Comparison of ENCODE assay signal across 14 mouse cellular contexts in the genomic region with DNA sequence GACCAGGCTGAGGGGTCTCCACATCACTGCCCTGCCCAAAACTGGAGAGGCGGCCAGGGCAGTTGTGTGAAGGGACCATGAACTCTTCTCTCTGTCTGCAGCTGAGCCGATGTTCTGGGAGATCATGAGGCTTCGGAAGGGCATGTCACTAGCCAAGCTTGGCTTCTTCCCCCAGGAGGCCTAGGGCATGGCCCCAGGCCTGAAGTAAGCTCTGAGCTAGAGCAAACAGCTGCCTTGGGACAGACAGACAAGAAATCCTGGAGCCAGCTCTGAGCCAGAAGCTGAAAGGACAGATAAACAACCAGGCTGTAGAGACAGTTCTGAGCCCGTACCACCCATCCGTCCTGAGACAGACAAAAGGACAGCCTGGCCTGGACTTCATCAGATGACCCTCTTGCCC. TPM values are rescaled to one million over a fixed set of nuclear protein-coding genes. Genes with fewer than 3 reads are reported as not detected.
DNase-seq lines count a peak whose midpoint lies in the region; ATAC-seq and TF ChIP-seq lines count a peak whose summit lies in the region.
"Had no signal": no experiment of that assay in that cellular context is flagged by ENCODE, and none has a peak within 500 bp of the region (broad histone marks: within the 10 kb centered on the region; RNA-seq: fewer than 3 reads in every experiment).

No protein-coding gene starts in this region.

- H3K9me3 ChIP-seq in forebrain, embryonic 10.5 days = no peaks in the 10 kb centered on the region
- no peaks in the 10 kb centered on the region for H3K9me3 ChIP-seq in forebrain, postnatal 0 days (ENCODE audit: low read length)
- H3K9me3 ChIP-seq in intestine, embryonic 16.5 days (ENCODE audit: control insufficient read depth, low read length) = no peaks in the 10 kb centered on the region
- no peaks in the 10 kb centered on the region for H3K9me3 ChIP-seq in intestine, postnatal 0 days (ENCODE audit: control insufficient read depth)
- H3K9me3 ChIP-seq in midbrain, embryonic 11.5 days (ENCODE audit: control insufficient read depth, low read length) = no peaks in the 10 kb centered on the region
- H3K9me3 ChIP-seq in midbrain, embryonic 16.5 days (replicated peaks; ENCODE audit: control insufficient read depth, low read length, poor library complexity, severe bottlenecking) = no peaks in the 10 kb centered on the region
- H3K9me3 ChIP-seq in limb, embryonic 10.5 days (replicated peaks) = no peaks in the 10 kb centered on the region
- H3K9me3 ChIP-seq: forebrain, embryonic 12.5 days; G1E; hindbrain, embryonic 15.5 days; limb, embryonic 13.5 days had no signal

- no peak for TF ChIP-seq CTCF in forebrain, postnatal 0 days (IDR thresholded peaks at IDR 0.05; ENCODE audit: low read depth)
- no peak for TF ChIP-seq CTCF in intestine, postnatal 0 days (IDR thresholded peaks at IDR 0.05; ENCODE audit: low read depth)

- DNase-seq in forebrain, embryonic 10.5 days (ENCODE audit: extremely low spot score, low spot score) = no peak
- no peak for DNase-seq in forebrain, postnatal 0 days
- DNase-seq in midbrain, embryonic 11.5 days (ENCODE audit: low spot score, missing footprints) = no peak
- no peak for DNase-seq in limb, embryonic 10.5 days (ENCODE audit: low spot score)

- peaks cover 14% of the 10 kb centered on the region; the same call in 1 of the 2 replicates for H3K27me3 ChIP-seq in forebrain, embryonic 10.5 days (ENCODE audit: poor library complexity, severe bottlenecking)
- no peaks in the 10 kb centered on the region for H3K27me3 ChIP-seq in forebrain, postnatal 0 days (ENCODE audit: insufficient read depth, low read length)
- no peaks in the 10 kb centered on the region for H3K27me3 ChIP-seq in intestine, embryonic 16.5 days (replicated peaks; ENCODE audit: control insufficient read depth, insufficient read depth, low read length)
- H3K27me3 ChIP-seq in intestine, postnatal 0 days (replicated peaks; ENCODE audit: control insufficient read depth, insufficient read depth, low read length) = no peaks in the 10 kb centered on the region
- H3K27me3 ChIP-seq in midbrain, embryonic 11.5 days (ENCODE audit: control insufficient read depth, insufficient read depth, low read length) = no peaks in the 10 kb centered on the region
- H3K27me3 ChIP-seq in midbrain, embryonic 16.5 days (ENCODE audit: control insufficient read depth, insufficient read depth, low read depth, low read length) = no peaks in the 10 kb centered on the region
- peaks cover 4% of the 10 kb centered on the region; the same call in 1 of the 2 replicates for H3K27me3 ChIP-seq in limb, embryonic 10.5 days (ENCODE audit: low read depth, poor library complexity, severe bottlenecking)
- H3K27me3 ChIP-seq: hindbrain, embryonic 15.5 days; limb, embryonic 13.5 days; Patski had no signal

- no peak overlapping the region for H3K4me3 ChIP-seq in forebrain, embryonic 10.5 days
- no peak overlapping the region for H3K4me3 ChIP-seq in forebrain, postnatal 0 days (ENCODE audit: low read depth, low read length)
- no peak overlapping the region for H3K4me3 ChIP-seq in intestine, embryonic 16.5 days (ENCODE audit: low read length)
- no peak overlapping the region for H3K4me3 ChIP-seq in intestine, postnatal 0 days (ENCODE audit: low read depth, low read length)
- no peak overlapping the region for H3K4me3 ChIP-seq in midbrain, embryonic 11.5 days (ENCODE audit: low read depth, low read length)
- no peak overlapping the region for H3K4me3 ChIP-seq in midbrain, embryonic 16.5 days (ENCODE audit: low read depth, low read length)
- no peak overlapping the region for H3K4me3 ChIP-seq in limb, embryonic 10.5 days
- H3K4me3 ChIP-seq: forebrain, embryonic 12.5 days; hindbrain, embryonic 15.5 days; limb, embryonic 13.5 days had no signal

- no peak overlapping the region for H3K4me2 ChIP-seq in forebrain, postnatal 0 days (ENCODE audit: low read depth)
- no peak overlapping the region for H3K4me2 ChIP-seq in intestine, embryonic 16.5 days (ENCODE audit: low read depth, low read length)
- H3K4me2 ChIP-seq in intestine, postnatal 0 days (replicated peaks; ENCODE audit: low read depth) = no peak overlapping the region
- H3K4me2 ChIP-seq in midbrain, embryonic 11.5 days = no peak overlapping the region
- no peak overlapping the region for H3K4me2 ChIP-seq in midbrain, embryonic 16.5 days (ENCODE audit: low read length)
- H3K4me2 ChIP-seq: forebrain, embryonic 12.5 days; hindbrain, embryonic 15.5 days; limb, embryonic 13.5 days had no signal

- 84% methylated on average over 5 of the region's 5 CpGs for WGBS in forebrain, embryonic 10.5 days
- WGBS in forebrain, postnatal 0 days = 79% methylated on average over 5 of the region's 5 CpGs
- WGBS in intestine, embryonic 16.5 days = 87% methylated on average over 5 of the region's 5 CpGs
- 84% methylated on average over 5 of the region's 5 CpGs for WGBS in intestine, postnatal 0 days
- WGBS in midbrain, embryonic 11.5 days = 70% methylated on average over 5 of the region's 5 CpGs
- 66% methylated on average over 5 of the region's 5 CpGs for WGBS in midbrain, embryonic 16.5 days
- WGBS in limb, embryonic 10.5 days = 93% methylated on average over 5 of the region's 5 CpGs

- H3K27ac ChIP-seq in forebrain, embryonic 10.5 days = peak overlapping the region; percentile 9; the same call in 1 of the 2 replicates
- no peak overlapping the region for H3K27ac ChIP-seq in forebrain, postnatal 0 days (ENCODE audit: low read depth, low read length)
- H3K27ac ChIP-seq in intestine, embryonic 16.5 days (ENCODE audit: low read length) = no peak overlapping the region
- no peak overlapping the region for H3K27ac ChIP-seq in intestine, postnatal 0 days (ENCODE audit: low read depth, low read length)
- no peak overlapping the region for H3K27ac ChIP-seq in midbrain, embryonic 11.5 days (ENCODE audit: low read depth, low read length)
- no peak overlapping the region for H3K27ac ChIP-seq in midbrain, embryonic 16.5 days (ENCODE audit: low read length)
- H3K27ac ChIP-seq in limb, embryonic 10.5 days = peak overlapping the region; percentile 22; the same call in 1 of the 2 replicates
- H3K27ac ChIP-seq: forebrain, embryonic 12.5 days; hindbrain, embryonic 15.5 days; limb, embryonic 13.5 days had no signal

- H3K36me3 ChIP-seq in forebrain, embryonic 10.5 days (replicated peaks) = peaks cover 6% of the 10 kb centered on the region; the same call in 1 of the 2 replicates
- peaks cover 5% of the 10 kb centered on the region; the same call in 1 of the 2 replicates for H3K36me3 ChIP-seq in forebrain, postnatal 0 days (ENCODE audit: insufficient read depth)
- no peaks in the 10 kb centered on the region for H3K36me3 ChIP-seq in intestine, embryonic 16.5 days (ENCODE audit: control insufficient read depth, insufficient read depth, low read length)
- H3K36me3 ChIP-seq in intestine, postnatal 0 days (ENCODE audit: control insufficient read depth, insufficient read depth) = peaks cover 25% of the 10 kb centered on the region; the same call in 1 of the 2 replicates
- no peaks in the 10 kb centered on the region for H3K36me3 ChIP-seq in midbrain, embryonic 11.5 days (ENCODE audit: control insufficient read depth, insufficient read depth, low read length)
- no peaks in the 10 kb centered on the region for H3K36me3 ChIP-seq in midbrain, embryonic 16.5 days (ENCODE audit: control insufficient read depth, insufficient read depth, low read length)
- H3K36me3 ChIP-seq in limb, embryonic 10.5 days = peaks cover 40% of the 10 kb centered on the region
- H3K36me3 ChIP-seq: forebrain, embryonic 12.5 days; hindbrain, embryonic 15.5 days had no signal

- ATAC-seq in forebrain, postnatal 0 days = no peak
- ATAC-seq in intestine, embryonic 16.5 days = no peak
- ATAC-seq in intestine, postnatal 0 days = no peak
- no peak; the same call in 1 of the 2 replicates for ATAC-seq in midbrain, embryonic 11.5 days (ENCODE audit: low FRiP score)
- no peak for ATAC-seq in midbrain, embryonic 16.5 days

- H3K9ac ChIP-seq in forebrain, postnatal 0 days = no peak overlapping the region
- peak overlapping the region; percentile 16; the same call in 1 of the 2 replicates for H3K9ac ChIP-seq in intestine, embryonic 16.5 days (ENCODE audit: low read depth, low read length)
- H3K9ac ChIP-seq in intestine, postnatal 0 days (ENCODE audit: low read depth, low read length) = no peak overlapping the region
- 0 out of 2 replicates have a peak overlapping the region, but pooled peaks have one; percentile 20 for H3K9ac ChIP-seq in midbrain, embryonic 11.5 days (ENCODE audit: low read length)
- no peak overlapping the region for H3K9ac ChIP-seq in midbrain, embryonic 16.5 days (ENCODE audit: low read depth, low read length)
- H3K9ac ChIP-seq: forebrain, embryonic 12.5 days; hindbrain, embryonic 15.5 days had no signal

- peaks cover 35% of the 10 kb centered on the region for H3K4me1 ChIP-seq in forebrain, embryonic 10.5 days
- H3K4me1 ChIP-seq in forebrain, postnatal 0 days (ENCODE audit: insufficient read depth) = no peaks in the 10 kb centered on the region
- peaks cover 8% of the 10 kb centered on the region for H3K4me1 ChIP-seq in intestine, embryonic 16.5 days (ENCODE audit: control insufficient read depth, insufficient read depth, low read length)
- no peaks in the 10 kb centered on the region for H3K4me1 ChIP-seq in intestine, postnatal 0 days (replicated peaks; ENCODE audit: control insufficient read depth, insufficient read depth, low read length)
- peaks cover 9% of the 10 kb centered on the region; the same call in 1 of the 2 replicates for H3K4me1 ChIP-seq in midbrain, embryonic 11.5 days (ENCODE audit: control insufficient read depth, insufficient read depth, low read length)
- H3K4me1 ChIP-seq in midbrain, embryonic 16.5 days (ENCODE audit: control insufficient read depth, insufficient read depth, low read length) = no peaks in the 10 kb centered on the region; the same call in 1 of the 2 replicates
- H3K4me1 ChIP-seq in limb, embryonic 10.5 days = peaks cover 11% of the 10 kb centered on the region; the same call in 1 of the 2 replicates

RNA-seq across cellular contexts. Expression of a gene that starts 7.0 kb away (rescaled TPM):
- polyA plus RNA-seq in forebrain, embryonic 10.5 days (2016; fragmentation: Nextera tagmentation; extraction: Ambion mirVana) = 4.6 and 5.5 TPM in 2 replicates
- 45.5 and 45.6 TPM in 2 replicates for total RNA-seq in forebrain, postnatal 0 days (2014; rRNA removed)
- polyA plus RNA-seq in forebrain, postnatal 0 days (2015; fragmentation: Nextera tagmentation; extraction: Ambion mirVana) = 25.0 and 29.4 TPM in 2 replicates
- 12.4 and 13.0 TPM in 2 replicates for polyA plus RNA-seq in intestine, embryonic 16.5 days (2015; fragmentation: Nextera tagmentation; extraction: Ambion mirVana)
- polyA plus RNA-seq in intestine, postnatal 0 days (2015; fragmentation: Nextera tagmentation; extraction: Ambion mirVana) = 4.7 and 4.8 TPM in 2 replicates
- polyA plus RNA-seq in midbrain, embryonic 11.5 days (2014; fragmentation: Nextera tagmentation; extraction: Ambion mirVana) = 5.0 and 5.1 TPM in 2 replicates
- 31.6 and 38.2 TPM in 2 replicates for polyA plus RNA-seq in midbrain, embryonic 16.5 days (2015; fragmentation: Nextera tagmentation; extraction: Ambion mirVana)
- 2.4 and 3.2 TPM in 2 replicates for polyA plus RNA-seq in limb, embryonic 10.5 days (2016; fragmentation: Nextera tagmentation; extraction: Ambion mirVana)

RNA-seq across cellular contexts. Expression of a gene that starts 32.9 kb away (rescaled TPM):
- polyA plus RNA-seq in forebrain, embryonic 10.5 days (2016; fragmentation: Nextera tagmentation; extraction: Ambion mirVana) = 39.3 and 39.8 TPM in 2 replicates
- 14.4 and 19.9 TPM in 2 replicates for total RNA-seq in forebrain, postnatal 0 days (2014; rRNA removed)
- polyA plus RNA-seq in forebrain, postnatal 0 days (2015; fragmentation: Nextera tagmentation; extraction: Ambion mirVana) = 20.0 and 20.6 TPM in 2 replicates
- 45.7 and 48.8 TPM in 2 replicates for polyA plus RNA-seq in intestine, embryonic 16.5 days (2015; fragmentation: Nextera tagmentation; extraction: Ambion mirVana)
- 63.6 and 65.8 TPM in 2 replicates for polyA plus RNA-seq in intestine, postnatal 0 days (2015; fragmentation: Nextera tagmentation; extraction: Ambion mirVana)
- polyA plus RNA-seq in midbrain, embryonic 11.5 days (2014; fragmentation: Nextera tagmentation; extraction: Ambion mirVana) = 36.8 and 40.1 TPM in 2 replicates
- 21.4 and 21.8 TPM in 2 replicates for polyA plus RNA-seq in midbrain, embryonic 16.5 days (2015; fragmentation: Nextera tagmentation; extraction: Ambion mirVana)
- 39.2 and 41.5 TPM in 2 replicates for polyA plus RNA-seq in limb, embryonic 10.5 days (2016; fragmentation: Nextera tagmentation; extraction: Ambion mirVana)

RNA-seq across cellular contexts. Expression of a gene that starts 32.9 kb away (rescaled TPM):
- 2.1 and 2.3 TPM in 2 replicates for polyA plus RNA-seq in forebrain, embryonic 10.5 days (2016; fragmentation: Nextera tagmentation; extraction: Ambion mirVana)
- 0.92 and 1.6 TPM in 2 replicates for total RNA-seq in forebrain, postnatal 0 days (2014; rRNA removed)
- 1.6 and 3.6 TPM in 2 replicates for polyA plus RNA-seq in forebrain, postnatal 0 days (2015; fragmentation: Nextera tagmentation; extraction: Ambion mirVana)
- polyA plus RNA-seq in intestine, embryonic 16.5 days (2015; fragmentation: Nextera tagmentation; extraction: Ambion mirVana) = 0.42 and 0.72 TPM in 2 replicates
- polyA plus RNA-seq in intestine, postnatal 0 days (2015; fragmentation: Nextera tagmentation; extraction: Ambion mirVana) = 0.61 and 0.89 TPM in 2 replicates
- polyA plus RNA-seq in midbrain, embryonic 11.5 days (2014; fragmentation: Nextera tagmentation; extraction: Ambion mirVana) = 1.3 and 1.5 TPM in 2 replicates
- polyA plus RNA-seq in midbrain, embryonic 16.5 days (2015; fragmentation: Nextera tagmentation; extraction: Ambion mirVana) = 2.9 TPM in 2 replicates
- polyA plus RNA-seq in limb, embryonic 10.5 days (2016; fragmentation: Nextera tagmentation; extraction: Ambion mirVana) = 2.3 TPM in 2 replicates
- total RNA-seq: common myeloid progenitor, adult 5-6 weeks; megakaryocyte, adult 5-6 weeks had no signal
- polyA plus RNA-seq: Patski had no signal

RNA-seq across cellular contexts. Expression of a gene that starts 54.0 kb away (rescaled TPM):
- 1,226 and 1,339 TPM in 2 replicates for polyA plus RNA-seq in forebrain, embryonic 10.5 days (2016; fragmentation: Nextera tagmentation; extraction: Ambion mirVana)
- 228 and 300 TPM in 2 replicates for total RNA-seq in forebrain, postnatal 0 days (2014; rRNA removed)
- 2,942 and 2,984 TPM in 2 replicates for polyA plus RNA-seq in forebrain, postnatal 0 days (2015; fragmentation: Nextera tagmentation; extraction: Ambion mirVana)
- 2,278 and 2,351 TPM in 2 replicates for polyA plus RNA-seq in intestine, embryonic 16.5 days (2015; fragmentation: Nextera tagmentation; extraction: Ambion mirVana)
- 6,780 and 7,050 TPM in 2 replicates for polyA plus RNA-seq in intestine, postnatal 0 days (2015; fragmentation: Nextera tagmentation; extraction: Ambion mirVana)
- polyA plus RNA-seq in midbrain, embryonic 11.5 days (2014; fragmentation: Nextera tagmentation; extraction: Ambion mirVana) = 1,347 and 1,422 TPM in 2 replicates
- polyA plus RNA-seq in midbrain, embryonic 16.5 days (2015; fragmentation: Nextera tagmentation; extraction: Ambion mirVana) = 1,587 and 1,694 TPM in 2 replicates
- 1,175 and 1,229 TPM in 2 replicates for polyA plus RNA-seq in limb, embryonic 10.5 days (2016; fragmentation: Nextera tagmentation; extraction: Ambion mirVana)

Comparison
In these comparisons a context has a peak if more than half of its experiments do, and no peak if none do; other contexts are left out.
1. H3K27ac ChIP-seq: peak in forebrain, embryonic 10.5 days (single experiment) and limb, embryonic 10.5 days (single experiment); none in forebrain, postnatal 0 days (single experiment), intestine, embryonic 16.5 days (single experiment), intestine, postnatal 0 days (single experiment), midbrain, embryonic 11.5 days (single experiment) and midbrain, embryonic 16.5 days (single experiment).
2. H3K9ac ChIP-seq: peak in intestine, embryonic 16.5 days (single experiment) and midbrain, embryonic 11.5 days (single experiment); none in forebrain, postnatal 0 days (single experiment), intestine, postnatal 0 days (single experiment) and midbrain, embryonic 16.5 days (single experiment).